Mouse (Mus musculus) T-helper 2 cell (primary cell): Measurements from ENCODE around the gene Ncapd2.

Experiments used
- in situ Hi-C: fragments of 300-600 bp; cut with MboI, MseI; formaldehyde crosslinking; loops from one replicate; pipeline ENCODE4 v1.15.1; 2025; ENCODE audit warnings: high pct_unique_total_duplicates

Ncapd2 gene

GRCm38 (mm10) chr6:125148926-125149568, 42.5 kb downstream of the Ncapd2 start:
- in situ Hi-C loops, result no loop called here

- in situ Hi-C loops, result no loop called here
Measured at GRCm38 (mm10) chr6:125148251-125148925, 43.1 kb downstream of the Ncapd2 start.

GRCm38 (mm10) chr6:125147329-125147728, 44.2 kb downstream of the Ncapd2 start:
- in situ Hi-C loops, result no loop called here

GRCm38 (mm10) chr6:125146797-125147196, 44.7 kb downstream of the Ncapd2 start:
- in situ Hi-C loops, result no loop called here

- in situ Hi-C loops, result no loop called here
Measured at GRCm38 (mm10) chr6:125146148-125146547, 45.4 kb downstream of the Ncapd2 start.

GRCm38 (mm10) chr6:125145479-125145951, 46.0 kb downstream of the Ncapd2 start:
- in situ Hi-C loops, result no loop called here

- in situ Hi-C loops, result no loop called here
Measured at GRCm38 (mm10) chr6:125145001-125145400, 46.5 kb downstream of the Ncapd2 start, which contains the start of gene Iffo1. Iffo1 (plus strand) TSS chr6:125145241.

- in situ Hi-C loops, result no loop called here
Measured at GRCm38 (mm10) chr6:125143904-125144303, 47.6 kb downstream of the Ncapd2 start.

GRCm38 (mm10) chr6:125143128-125143527, 48.4 kb downstream of the Ncapd2 start:
- in situ Hi-C loops, result no loop called here

- in situ Hi-C loops, result no loop called here
Measured at GRCm38 (mm10) chr6:125142436-125142835, 49.1 kb downstream of the Ncapd2 start.

- in situ Hi-C loops, result loop anchor here (5.0 kb wide), 1 partner anchor 37 kb away; no protein-coding TSS in a partner anchor
Measured at GRCm38 (mm10) chr6:125139747-125140146, 51.8 kb downstream of the Ncapd2 start.

GRCm38 (mm10) chr6:125137002-125137671, 54.4 kb downstream of the Ncapd2 start:
- in situ Hi-C loops, result loop anchor here (5.0 kb wide), 1 partner anchor 35 kb away; no protein-coding TSS in a partner anchor

- in situ Hi-C loops, result loop anchor here (5.0 kb wide), 1 partner anchor 100 kb away; the partner anchor contains the start of gene Tapbpl
Measured at GRCm38 (mm10) chr6:125132470-125132869, 59.0 kb downstream of the Ncapd2 start.

- in situ Hi-C loops, result loop anchor here (5.0 kb wide), 1 partner anchor 101 kb away; the partner anchor contains the start of gene Tapbpl
Measured at GRCm38 (mm10) chr6:125131302-125132156, 60.0 kb downstream of the Ncapd2 start, which contains the start of gene Nop2. Nop2 (plus strand) TSS chr6:125131909.

- in situ Hi-C loops, result loop anchor here (5.0 kb wide), 1 partner anchor 102 kb away; the partner anchor contains the start of gene Tapbpl
Measured at GRCm38 (mm10) chr6:125129710-125130402, 61.6 kb downstream of the Ncapd2 start.

- in situ Hi-C loops, result no loop called here
Measured at GRCm38 (mm10) chr6:125128724-125129123, 62.8 kb downstream of the Ncapd2 start.

GRCm38 (mm10) chr6:125119387-125119786, 72.1 kb downstream of the Ncapd2 start:
- in situ Hi-C loops, result no loop called here
